Mouse (Mus musculus): ENCODE measurements around the gene Ube2q2. TPM values are rescaled to one million over a fixed set of nuclear protein-coding genes. Genes with fewer than 3 reads are reported as not detected.
"Not testable (repeated sequence)": the region's sequence is repeated elsewhere in the genome, so short reads cannot be mapped to it uniquely, and the experiment has no call there.

The Ube2q2 gene
- total RNA-seq (2021) = 10 to 100 TPM; 27.2 to 31.4 TPM
- long read RNA-seq, experiment 1, transcript Ube2q2-202 (12 exons, 1,680 nt) = minor isoform, 6 of 39 reads
- long read RNA-seq, experiment 1, transcript Ube2q2-201 (13 exons, 3,456 nt) = major isoform, 28 of 39 reads
- long read RNA-seq, experiment 1, partial matches to known transcripts = 1 of 39 reads
- long read RNA-seq, experiment 1, other reads (novel, unspliced or antisense) = 4 of 39 reads
- long read RNA-seq, experiment 2, transcript Ube2q2-202 (12 exons, 1,680 nt) = minor isoform, 16 of 59 reads
- long read RNA-seq, experiment 2, transcript Ube2q2-201 (13 exons, 3,456 nt) = major isoform, 39 of 59 reads
- long read RNA-seq, experiment 2, partial matches to known transcripts = 1 of 59 reads
- long read RNA-seq, experiment 2, other reads (novel, unspliced or antisense) = 3 of 59 reads

DNA sequence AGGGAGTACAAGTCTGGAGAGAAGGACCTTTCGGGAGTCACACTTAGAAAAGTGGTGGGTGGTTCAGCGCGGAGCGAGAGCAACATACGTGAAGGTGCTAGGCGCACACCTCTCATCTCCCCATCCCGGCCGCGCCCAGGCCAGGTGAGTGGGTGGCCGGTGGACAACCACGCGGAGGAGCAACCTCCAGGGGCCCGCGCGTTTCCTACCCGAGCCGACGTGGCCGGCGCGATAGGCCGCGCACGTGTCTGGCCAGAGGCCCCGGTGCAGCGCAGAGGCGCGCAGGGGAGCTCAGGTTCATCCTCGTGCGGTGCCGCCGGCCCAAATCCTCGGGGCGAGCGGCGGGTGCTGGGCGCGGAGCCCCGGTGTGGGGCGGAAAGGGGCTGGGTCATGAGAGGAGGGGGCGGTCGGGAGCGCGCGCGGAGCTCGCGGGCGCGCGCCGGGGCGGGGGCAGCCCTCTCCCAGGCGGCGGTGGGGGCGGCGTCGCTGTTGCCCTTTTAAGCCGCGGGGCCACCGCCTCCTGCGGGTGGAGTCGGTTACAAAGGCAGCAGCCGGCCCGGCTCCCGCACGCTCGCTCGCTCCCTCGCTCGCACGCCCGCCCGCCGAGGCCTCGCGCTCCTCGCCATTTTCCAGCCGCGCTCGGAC lies at the start of gene Ube2q2:
Gene Ube2q2 (plus strand): TSS at position 1 of the 645 bp plus-strand sequence.
- DNase-seq = peak; percentile 72

DNA sequence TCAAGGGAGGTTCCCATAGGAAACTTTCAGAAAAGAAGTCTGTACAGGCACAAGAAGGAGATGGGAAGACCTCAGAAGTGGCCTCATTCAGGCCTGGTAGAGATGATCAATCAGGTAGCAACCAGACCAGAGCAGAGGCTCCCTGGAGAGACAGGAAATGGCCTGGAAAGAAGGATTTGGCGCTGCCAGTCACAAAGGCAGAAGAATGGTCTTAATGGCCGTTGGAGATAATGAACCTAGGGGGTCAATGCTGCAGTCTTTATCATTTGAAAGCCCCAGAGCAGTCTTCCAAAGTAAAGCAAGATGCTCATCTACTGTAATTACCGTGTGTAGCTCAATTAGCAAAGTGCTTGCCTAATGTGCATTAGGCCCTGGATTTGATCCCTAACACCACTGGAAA lies 47.5 kb upstream of the Ube2q2 start:
- no peak for DNase-seq

DNA sequence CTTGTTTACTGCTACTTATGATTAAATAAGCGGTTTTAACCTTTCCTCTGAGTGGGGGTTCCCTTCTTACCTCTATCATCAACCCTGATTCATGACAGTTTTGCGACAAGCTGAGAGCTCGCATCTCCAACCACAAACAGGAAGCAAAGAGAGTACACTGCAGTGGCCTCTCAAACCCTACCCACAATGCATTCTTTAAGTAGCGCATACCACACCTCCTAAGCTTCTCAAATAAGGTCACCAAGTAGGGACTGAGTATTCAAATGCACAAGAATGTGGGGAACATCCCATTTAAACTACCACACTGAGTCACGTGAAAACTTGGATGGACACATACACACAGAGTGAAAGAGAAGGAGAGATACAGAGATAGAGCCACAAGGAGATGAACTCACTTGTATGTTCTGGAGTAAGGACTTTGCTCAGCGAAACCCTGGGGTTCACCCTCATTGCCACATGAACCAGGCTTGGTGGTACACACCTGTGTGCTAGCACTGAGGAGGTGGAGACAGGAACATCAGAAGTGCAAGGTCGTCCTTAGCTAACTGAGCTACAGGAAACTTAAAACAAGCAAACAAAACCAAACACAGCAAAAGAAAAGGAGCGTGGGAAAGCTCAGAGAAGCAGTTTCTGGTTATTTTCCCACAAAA lies 46.3 kb upstream of the Ube2q2 start:
- no peak for DNase-seq

DNA sequence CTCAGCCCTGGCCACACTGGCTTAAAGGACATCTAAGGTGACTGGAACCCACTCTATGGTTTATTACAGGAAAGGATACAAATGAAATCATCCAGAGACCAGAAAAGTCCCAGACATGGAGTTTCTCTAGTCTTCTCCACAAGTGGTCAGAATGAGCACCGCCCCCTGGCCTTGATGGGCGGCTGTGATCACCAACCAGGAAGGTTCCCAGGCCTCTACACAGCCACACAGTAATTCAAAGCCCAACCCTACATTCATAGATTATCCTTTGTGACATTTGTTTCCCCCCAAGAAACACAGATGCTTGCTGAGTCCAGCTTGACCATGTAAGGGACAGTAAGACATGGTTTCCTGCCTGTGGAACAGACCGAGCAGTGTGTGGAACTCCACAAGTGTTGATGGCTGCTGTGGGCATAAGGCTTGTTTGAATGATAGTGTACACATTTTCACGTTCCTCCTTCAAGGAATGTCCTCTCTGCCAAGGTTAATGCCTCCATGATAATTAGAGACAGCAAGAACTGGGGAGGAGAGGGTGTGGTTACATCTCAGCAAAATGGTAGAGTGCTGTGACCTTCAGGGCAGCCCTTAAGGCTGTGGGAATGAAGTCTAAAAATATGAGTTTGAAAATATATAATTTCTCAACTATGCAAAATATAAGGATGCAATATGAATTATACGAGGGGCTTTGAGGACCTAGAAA lies 45.6 kb upstream of the Ube2q2 start:
- DNase-seq = no peak

DNA sequence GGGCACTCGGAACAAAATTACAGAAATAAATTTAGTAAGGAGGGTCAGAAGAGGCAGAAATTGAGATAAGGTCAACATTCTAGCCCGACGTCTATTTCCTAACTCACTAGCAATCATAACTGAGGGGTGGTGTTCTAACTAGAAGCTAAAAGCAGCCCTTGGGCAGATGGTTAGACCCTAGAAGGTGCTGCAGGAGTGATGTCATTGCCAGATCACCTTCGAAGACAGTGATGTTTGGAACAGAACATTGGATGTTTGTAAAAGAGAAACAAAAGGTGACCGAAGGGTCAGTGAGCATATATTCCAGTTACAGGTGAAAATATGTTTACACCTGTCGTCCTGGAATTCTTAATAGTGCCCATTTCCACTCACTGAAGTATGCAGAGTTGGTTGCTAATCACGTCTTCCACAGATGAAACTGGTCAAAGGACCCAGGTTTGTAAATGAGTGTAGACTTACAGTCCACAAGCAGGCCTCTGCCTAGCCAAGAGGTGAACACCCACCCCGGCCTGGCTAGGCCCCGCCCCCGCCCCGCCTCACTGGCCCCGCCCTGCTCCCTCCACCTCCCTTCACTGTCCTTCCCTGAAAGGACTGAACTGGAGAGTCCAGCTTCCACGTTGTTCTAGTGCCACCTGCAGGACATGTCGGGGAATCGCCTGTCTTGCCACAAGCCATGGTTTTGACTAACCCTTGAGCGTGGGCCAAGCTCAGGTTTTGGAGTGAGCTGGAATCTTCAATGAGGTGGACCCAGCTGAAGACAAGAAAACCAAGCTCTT lies 38.4 kb upstream of the Ube2q2 start:
- peak; percentile 75 for DNase-seq

DNA sequence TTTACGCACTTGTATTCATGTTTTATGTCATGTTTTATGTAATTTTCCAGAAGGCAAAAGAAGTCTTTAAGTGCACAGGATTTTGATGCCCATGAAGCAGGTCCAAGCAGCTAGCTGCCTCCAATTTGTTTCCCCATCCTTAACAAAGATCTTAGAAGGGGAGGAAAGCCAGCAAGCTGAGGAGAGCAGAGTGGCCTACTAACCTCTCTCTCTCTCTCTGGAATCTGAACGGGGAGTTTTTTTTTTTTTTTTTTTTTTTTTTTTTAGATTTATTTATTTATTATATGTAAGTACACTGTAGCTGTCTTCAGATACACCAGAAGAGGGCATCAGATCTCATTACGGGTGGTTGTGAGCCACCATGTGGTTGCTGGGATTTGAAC lies 37.8 kb upstream of the Ube2q2 start:
- not testable (repeated sequence) for DNase-seq

DNA sequence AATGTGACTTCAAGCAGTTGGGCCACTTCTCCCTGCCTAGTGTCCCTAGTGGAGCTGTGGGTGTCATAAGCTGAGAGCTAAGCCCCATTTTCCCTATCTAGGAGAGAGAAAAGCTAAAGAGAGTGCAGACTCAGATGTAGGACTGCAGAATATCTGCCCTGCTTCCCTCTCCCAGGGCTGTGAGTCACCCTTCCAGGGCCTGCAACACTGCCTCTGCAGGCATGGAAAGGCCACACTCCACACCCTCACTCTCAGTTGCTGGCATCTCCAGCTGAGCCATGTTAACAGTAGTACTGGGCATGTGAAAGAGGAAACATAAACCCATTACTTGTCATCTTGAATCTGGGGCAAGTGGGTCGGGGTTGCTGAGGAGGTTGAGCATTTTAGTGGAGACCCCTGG lies 33.9 kb upstream of the Ube2q2 start:
- DNase-seq = no peak

DNA sequence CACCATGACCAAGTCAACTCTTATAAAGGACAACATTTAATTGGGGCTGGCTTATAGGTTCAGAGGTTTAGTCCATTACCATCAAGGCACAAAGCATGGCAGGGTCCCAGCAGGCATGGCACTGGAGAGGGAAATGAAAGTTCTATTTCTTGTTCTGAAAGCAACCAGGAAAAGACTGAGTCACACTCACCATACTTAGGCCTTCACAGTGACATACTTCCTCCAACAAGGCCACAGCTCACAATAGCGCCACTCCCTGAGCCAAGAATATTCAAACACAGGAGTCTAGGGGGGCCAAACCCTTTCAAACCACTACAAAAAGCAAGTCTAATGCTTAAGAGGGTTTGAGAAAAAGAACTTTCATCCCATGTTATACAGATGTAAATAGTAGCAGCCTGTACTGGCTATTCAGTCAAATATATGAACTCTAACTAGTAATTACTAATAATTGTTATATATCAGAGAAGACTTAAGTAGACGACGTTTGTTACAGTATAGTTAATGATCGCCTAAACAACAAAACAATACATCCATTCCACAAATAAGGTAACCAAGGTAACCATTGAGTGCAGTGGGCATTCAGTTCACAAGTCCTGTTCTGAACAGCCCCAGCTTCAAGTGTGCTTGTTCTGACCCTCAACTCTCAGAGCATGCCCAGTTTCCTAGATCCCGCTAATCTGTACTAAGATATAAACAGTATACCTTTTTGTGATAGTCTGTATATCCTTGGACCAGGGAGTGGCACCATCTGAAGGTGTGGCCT lies 31.2 kb upstream of the Ube2q2 start:
- DNase-seq = no peak

DNA sequence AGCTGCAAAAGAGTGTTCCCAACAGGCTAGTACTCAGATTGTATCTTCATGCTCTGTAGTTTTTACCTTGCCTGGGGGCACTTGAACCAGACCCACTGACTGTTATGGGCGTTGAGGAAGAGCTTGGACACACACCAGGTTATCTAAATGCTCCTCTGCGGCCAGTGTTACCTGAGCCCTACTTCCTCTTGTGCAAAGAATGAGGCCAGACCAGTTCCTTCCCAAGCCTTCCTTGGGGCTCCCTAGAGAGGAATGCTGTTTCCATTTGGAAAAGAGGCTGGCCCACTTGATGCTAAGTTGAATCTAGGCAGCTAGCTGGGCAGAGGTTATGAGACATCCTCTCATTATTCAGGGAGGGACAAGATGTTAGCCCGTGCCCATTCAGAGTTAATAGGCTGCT lies 26.1 kb upstream of the Ube2q2 start:
- DNase-seq = no peak

DNA sequence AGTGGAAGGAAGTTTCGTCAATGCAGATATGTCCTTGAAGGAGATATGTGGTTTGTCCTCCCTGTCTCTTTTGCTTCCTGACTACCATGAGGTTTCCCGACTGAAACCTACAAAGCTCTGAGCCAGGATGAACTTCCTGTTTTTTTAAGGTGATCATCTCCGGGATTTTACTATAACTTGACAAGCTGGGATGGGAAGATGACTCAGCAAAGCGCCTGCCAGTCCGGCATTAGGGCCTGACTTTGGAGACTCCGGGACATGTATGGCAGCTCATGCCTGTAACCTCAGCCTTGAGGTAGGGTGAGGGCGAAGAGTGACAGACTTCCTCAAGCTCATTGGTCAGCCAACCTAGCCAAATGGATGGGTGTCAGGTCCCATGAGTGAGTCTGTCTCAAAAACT lies 22.9 kb upstream of the Ube2q2 start:
- no peak for DNase-seq

DNA sequence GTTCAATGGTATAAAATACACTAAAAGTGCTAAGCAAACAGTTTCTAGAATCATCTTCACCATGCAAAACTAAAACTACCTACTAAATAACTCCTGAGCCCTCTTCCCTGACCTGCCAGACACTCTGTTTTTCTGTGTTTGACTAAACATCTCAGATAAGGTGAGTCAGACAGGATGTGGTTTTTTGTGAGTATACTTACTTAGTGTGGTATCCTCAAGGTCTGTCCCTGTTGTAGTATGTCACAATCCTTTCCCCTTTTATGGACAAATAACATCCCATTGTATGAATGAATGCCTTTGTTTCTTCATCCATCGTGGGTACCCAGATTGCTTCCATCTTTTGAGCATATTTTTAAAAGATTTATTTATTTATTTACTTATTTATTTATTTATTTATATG lies 22.4 kb upstream of the Ube2q2 start:
- no peak for DNase-seq

DNA sequence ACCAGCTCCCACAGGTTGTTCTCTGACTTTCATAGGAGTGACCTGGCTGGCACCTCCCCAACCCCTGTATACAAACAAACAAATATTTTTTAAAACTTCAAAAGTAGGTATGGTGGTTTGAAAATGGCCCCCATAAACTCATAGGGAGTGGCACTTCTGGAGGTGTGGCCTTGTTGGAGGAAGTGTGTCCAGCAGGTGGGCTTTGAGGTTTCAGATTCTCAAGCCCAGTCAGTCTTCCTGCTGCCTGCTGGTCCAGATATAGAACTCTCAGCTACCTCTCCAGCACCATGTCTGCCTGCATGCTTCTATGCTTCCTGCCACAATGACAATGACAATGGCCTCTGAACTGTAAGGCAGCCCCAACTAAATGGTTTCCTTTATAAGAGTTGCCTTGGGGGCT lies 16.8 kb upstream of the Ube2q2 start:
- DNase-seq = no peak

DNA sequence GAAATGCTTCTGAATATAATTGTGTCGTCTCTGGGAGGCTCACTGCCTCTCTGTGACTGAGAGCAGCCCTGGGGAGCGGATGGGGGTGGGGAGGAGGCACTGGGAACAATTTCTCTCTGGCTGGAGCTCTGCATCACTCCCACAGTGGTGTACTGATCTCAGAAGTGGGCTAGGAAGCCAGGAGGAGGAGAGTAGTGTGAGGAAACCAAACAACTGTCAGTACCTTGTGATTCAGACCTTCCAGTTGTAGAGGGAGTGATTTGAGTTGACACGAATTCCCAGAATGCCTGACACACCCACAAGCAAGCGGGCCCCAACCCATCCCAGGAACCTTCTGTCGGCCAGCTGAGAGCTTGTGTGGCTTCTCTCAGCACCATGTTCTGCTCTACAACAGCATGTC lies 12.1 kb upstream of the Ube2q2 start:
- no peak for DNase-seq

DNA sequence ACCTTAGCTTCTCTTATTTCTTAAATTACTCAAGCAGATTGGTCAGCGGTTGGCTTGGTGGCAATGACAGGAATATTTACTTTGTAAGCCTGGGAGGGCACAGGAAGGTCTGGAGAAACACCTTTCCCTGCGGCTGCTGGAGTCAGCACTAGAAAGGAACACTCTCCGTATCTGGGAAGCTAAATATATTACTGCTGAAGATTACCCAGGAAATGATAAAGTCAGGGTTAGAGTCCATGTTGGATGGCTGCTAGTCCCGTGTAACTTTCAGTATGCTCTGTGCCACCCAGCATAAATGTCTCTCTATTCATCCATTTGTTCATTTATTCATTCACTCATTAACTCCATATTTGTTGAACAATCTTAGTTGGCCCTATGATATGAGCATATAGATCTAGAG lies 11.5 kb upstream of the Ube2q2 start:
- no peak for DNase-seq

DNA sequence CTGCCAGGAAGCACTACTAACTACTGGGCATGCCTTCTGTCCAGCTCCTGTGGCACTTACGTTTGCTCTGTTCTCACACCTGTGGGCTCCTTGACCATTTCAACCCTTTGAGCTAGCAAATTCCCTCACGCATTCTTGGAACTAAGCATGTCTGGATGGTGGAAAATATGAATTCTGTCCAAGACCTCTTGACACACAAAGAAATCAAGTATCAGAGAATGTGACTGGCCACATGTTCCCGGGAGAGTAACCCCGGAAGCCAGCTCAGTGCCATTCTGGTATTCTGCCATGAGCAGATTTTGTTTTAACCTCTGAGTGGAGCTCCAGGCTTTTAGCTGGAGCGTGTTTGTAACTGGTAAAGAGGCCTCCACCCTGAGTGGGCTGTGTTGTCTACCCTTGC lies 8.7 kb upstream of the Ube2q2 start:
- DNase-seq = no peak

DNA sequence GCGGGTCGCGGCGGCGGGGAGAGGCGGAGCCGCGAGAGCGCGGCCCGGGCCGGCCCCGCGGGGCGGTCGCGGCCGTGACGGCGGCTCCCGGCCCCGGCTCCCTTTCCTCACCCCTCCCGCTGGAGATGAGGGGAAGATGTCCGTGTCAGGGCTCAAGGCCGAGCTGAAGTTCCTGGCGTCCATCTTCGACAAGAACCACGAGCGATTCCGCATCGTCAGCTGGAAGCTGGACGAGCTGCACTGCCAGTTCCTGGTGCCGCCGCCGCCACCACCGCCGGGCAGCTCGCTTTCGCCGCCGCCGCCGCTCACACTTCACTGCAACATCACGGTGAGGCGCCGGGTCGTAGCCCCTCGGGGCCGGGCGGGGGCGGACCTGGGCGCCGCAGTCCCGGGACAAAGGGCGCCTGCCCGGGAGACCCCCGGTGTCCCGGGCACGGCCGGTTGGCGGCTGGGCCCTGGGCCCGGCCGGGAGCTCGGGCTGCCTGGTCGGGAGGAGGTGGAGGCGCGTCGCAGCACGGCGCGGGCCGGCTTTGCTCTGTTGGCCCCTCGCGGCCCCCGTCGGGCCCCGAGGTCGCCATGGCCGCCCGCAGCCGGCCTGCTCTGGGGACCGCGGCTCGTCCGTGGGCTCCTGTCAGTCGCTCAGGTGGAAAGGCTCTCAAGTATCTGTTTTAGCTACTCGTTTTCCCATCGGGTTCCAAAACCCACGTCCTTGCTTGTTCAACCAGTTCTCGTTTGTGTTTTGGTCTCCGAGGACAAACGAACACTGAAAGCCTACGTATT lies 1.0 kb downstream of the Ube2q2 start:
- peak; percentile 53 for DNase-seq

DNA sequence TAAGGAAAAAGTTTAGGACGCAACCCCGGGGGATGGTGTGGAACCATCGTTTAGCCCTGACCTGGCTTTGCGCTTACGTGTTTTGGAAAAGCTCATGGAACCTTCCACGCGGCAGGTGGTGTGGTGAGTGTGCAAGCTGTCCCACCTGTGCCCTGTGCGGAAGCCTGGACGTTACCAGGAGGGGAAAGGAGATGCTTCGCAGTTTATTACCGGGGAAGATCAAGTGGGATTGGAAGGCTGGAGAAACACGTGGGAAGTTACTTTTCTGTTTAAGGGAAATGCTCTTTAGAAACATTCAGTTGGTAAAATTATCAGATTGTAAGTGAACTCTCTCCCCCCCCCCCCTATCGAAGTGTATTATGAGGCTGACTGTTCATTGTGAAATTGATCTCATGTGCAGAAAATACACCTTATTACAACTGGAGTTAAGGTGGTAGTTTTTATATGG lies 1.6 kb downstream of the Ube2q2 start:
- DNase-seq = no peak

DNA sequence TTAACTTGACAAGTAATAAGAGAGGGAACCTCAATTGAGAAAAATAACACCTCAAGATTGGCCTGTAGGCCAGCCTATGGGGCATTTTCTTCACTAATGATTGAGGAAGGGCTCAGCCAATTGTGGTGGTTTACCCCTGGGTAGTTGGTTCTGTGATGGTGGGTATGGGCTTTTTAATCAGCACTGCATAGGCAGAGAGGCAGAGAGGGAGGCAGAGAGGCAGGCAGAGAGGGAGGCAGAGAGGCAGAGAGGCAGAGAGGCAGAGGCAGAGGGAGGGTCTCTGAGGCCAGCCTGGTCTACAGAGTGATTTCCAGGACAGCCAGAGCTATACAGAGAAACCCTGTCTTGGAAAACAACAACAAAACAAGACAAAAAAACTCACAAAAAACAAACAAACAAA lies 2.4 kb downstream of the Ube2q2 start:
- no peak for DNase-seq

DNA sequence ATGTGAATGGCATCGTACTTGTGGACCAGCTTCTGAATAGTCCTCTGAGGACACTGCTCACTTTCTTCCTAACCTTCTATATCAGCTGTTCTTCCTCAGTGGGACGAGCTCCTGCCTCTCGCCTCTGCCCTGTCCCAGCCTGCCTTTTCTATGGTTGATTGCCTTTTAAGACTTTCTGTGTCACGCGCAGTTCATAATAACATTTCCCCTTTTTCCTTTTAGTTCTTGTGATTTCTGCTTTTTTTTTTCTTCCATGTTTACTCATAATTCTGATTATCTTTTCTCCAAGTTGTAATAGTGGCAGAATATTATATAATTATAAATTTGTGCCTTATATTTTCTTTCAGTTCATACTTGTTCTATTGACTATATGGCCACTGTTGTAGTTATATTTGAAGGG lies 4.3 kb downstream of the Ube2q2 start:
- DNase-seq = no peak

DNA sequence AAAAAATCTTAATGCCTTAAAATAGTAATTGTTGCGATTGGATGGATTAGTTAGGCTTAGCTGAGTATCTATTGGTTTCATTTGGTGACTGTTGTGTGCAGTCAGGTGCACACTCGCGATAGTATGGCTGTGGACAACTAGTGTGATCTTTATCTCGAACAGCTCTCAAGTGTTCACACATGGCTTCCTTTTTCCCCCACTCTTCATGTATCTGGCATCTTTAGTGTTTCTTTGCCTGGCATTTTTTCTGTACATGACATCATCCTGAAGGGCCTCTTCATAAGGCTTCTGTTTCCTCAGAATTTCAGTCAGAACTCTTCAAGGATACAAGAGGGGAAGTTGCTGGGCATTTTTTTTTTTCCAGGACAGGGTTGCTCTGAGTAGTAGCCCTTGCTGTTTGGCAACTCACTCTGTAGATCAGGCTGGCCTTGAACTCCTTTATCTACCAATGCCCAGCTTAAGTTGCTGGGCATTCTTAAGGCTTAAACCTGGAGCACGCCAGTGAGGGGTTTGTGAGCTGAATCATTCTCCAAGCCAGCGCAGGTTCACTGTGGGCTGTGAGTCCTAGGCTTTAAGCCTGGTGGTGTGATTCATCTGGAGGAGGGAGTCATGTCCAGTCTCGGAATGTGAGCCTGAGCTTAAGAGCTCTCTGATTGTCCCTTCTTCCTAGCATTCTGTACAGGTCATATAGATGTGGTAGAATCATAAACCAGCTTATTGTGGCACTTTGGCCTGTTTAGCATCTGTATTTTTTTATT lies 22.2 kb downstream of the Ube2q2 start:
- DNase-seq = no peak
